Comparison of ENCODE assay signal across 26 mouse cellular contexts in the genomic region with DNA sequence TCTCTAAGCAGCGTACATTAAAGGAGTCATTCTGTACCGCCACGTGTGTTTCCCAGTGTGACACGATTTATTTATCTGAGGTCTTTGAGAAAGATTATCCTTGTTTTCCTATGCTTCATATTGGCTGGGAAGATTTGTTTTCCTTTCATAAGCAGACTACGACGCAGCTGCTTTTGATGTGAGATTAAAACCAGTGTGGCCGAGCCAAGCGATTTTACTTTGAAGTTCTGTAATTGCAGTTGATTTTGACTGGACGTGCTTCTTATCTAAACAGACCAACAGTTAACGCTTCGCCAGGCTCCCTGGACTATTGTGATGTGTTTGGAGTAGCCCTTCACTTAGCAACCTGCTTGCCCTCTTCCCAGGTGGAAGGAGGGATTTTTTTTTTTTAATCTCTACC.
DNase-seq lines count a peak whose midpoint lies in the region; ATAC-seq and TF ChIP-seq lines count a peak whose summit lies in the region.
"Had no signal": no experiment of that assay in that cellular context is flagged by ENCODE, and none has a peak within 500 bp of the region (broad histone marks: within the 10 kb centered on the region; RNA-seq: fewer than 3 reads in every experiment).

No protein-coding gene starts in this region.

- H3K27me3 ChIP-seq in hindbrain, embryonic 10.5 days (ENCODE audit: insufficient read depth, poor library complexity, severe bottlenecking): peaks cover 5% of the 10 kb centered on the region
- no peaks in the 10 kb centered on the region for H3K27me3 ChIP-seq in hindbrain, embryonic 11.5 days (ENCODE audit: control insufficient read depth, insufficient read depth, low read length)
- no peaks in the 10 kb centered on the region for H3K27me3 ChIP-seq in lung, embryonic 14.5 days (ENCODE audit: insufficient read depth, low read length)
- no peaks in the 10 kb centered on the region for H3K27me3 ChIP-seq in lung, postnatal 0 days (replicated peaks; ENCODE audit: insufficient read depth, low read length)
- H3K27me3 ChIP-seq in embryonic facial prominence, embryonic 11.5 days (ENCODE audit: control insufficient read depth, insufficient read depth, low read length): no peaks in the 10 kb centered on the region
- H3K27me3 ChIP-seq: embryonic facial prominence, embryonic 12.5 days; forebrain, embryonic 15.5 days; neural tube, embryonic 12.5 days had no signal

- H3K9ac ChIP-seq in hindbrain, embryonic 11.5 days (ENCODE audit: low read depth, low read length): no peak overlapping the region
- H3K9ac ChIP-seq in lung, embryonic 14.5 days: no peak overlapping the region
- no peak overlapping the region for H3K9ac ChIP-seq in lung, postnatal 0 days (replicated peaks; ENCODE audit: low read depth)
- H3K9ac ChIP-seq in embryonic facial prominence, embryonic 11.5 days (replicated peaks; ENCODE audit: low read length): no peak overlapping the region
- H3K9ac ChIP-seq: embryonic facial prominence, embryonic 12.5 days; forebrain, embryonic 15.5 days; heart, embryonic 13.5 days; limb, embryonic 15.5 days; midbrain, embryonic 12.5 days; neural tube, embryonic 12.5 days had no signal

- H3K4me2 ChIP-seq in hindbrain, embryonic 11.5 days (replicated peaks; ENCODE audit: low read depth, low read length): no peak overlapping the region
- H3K4me2 ChIP-seq in lung, embryonic 14.5 days: no peak overlapping the region
- no peak overlapping the region for H3K4me2 ChIP-seq in lung, postnatal 0 days (replicated peaks; ENCODE audit: low read depth, low read length)
- no peak overlapping the region for H3K4me2 ChIP-seq in embryonic facial prominence, embryonic 11.5 days (ENCODE audit: low read depth, low read length)
- H3K4me2 ChIP-seq: embryonic facial prominence, embryonic 12.5 days; forebrain, embryonic 15.5 days; heart, embryonic 13.5 days; limb, embryonic 15.5 days; midbrain, embryonic 12.5 days; neural tube, embryonic 12.5 days had no signal

- no peak for TF ChIP-seq EP300 in lung, postnatal 0 days (IDR thresholded peaks at IDR 0.05)

- no peak for ATAC-seq in hindbrain, embryonic 11.5 days (ENCODE audit: low FRiP score)
- ATAC-seq in lung, embryonic 14.5 days (ENCODE audit: insufficient read depth): no peak
- no peak for ATAC-seq in lung, postnatal 0 days
- no peak for ATAC-seq in embryonic facial prominence, embryonic 11.5 days (replicated peaks; ENCODE audit: insufficient number of reproducible peaks, low FRiP score, low TSS enrichment, low read depth)
- ATAC-seq: forebrain, embryonic 15.5 days; inflammation-experienced regulatory T-cells, adult 6 months had no signal

- H3K36me3 ChIP-seq in hindbrain, embryonic 10.5 days: no peaks in the 10 kb centered on the region
- H3K36me3 ChIP-seq in hindbrain, embryonic 11.5 days (ENCODE audit: control insufficient read depth, insufficient read depth, low read length): no peaks in the 10 kb centered on the region
- H3K36me3 ChIP-seq in lung, embryonic 14.5 days (ENCODE audit: insufficient read depth): no peaks in the 10 kb centered on the region
- no peaks in the 10 kb centered on the region for H3K36me3 ChIP-seq in lung, postnatal 0 days (ENCODE audit: insufficient read depth, low read length)
- no peaks in the 10 kb centered on the region for H3K36me3 ChIP-seq in embryonic facial prominence, embryonic 11.5 days (replicated peaks; ENCODE audit: control insufficient read depth, insufficient read depth, low read depth, low read length)
- H3K36me3 ChIP-seq: embryonic facial prominence, embryonic 12.5 days; forebrain, embryonic 15.5 days; heart, embryonic 13.5 days; limb, embryonic 15.5 days; midbrain, embryonic 12.5 days; neural tube, embryonic 12.5 days had no signal

- 58% methylated on average over 11 of the region's 11 CpGs for WGBS in hindbrain, embryonic 10.5 days
- 55% methylated on average over 11 of the region's 11 CpGs for WGBS in hindbrain, embryonic 11.5 days
- WGBS in lung, embryonic 14.5 days: 15% methylated on average over 11 of the region's 11 CpGs
- 27% methylated on average over 11 of the region's 11 CpGs for WGBS in lung, postnatal 0 days
- 34% methylated on average over 11 of the region's 11 CpGs for WGBS in embryonic facial prominence, embryonic 11.5 days

- no peak for TF ChIP-seq CTCF in lung, embryonic 14.5 days (IDR thresholded peaks at IDR 0.05; ENCODE audit: low read depth)
- TF ChIP-seq CTCF in lung, postnatal 0 days (IDR thresholded peaks at IDR 0.05): no peak

- peaks cover 64% of the 10 kb centered on the region for H3K4me1 ChIP-seq in hindbrain, embryonic 10.5 days (replicated peaks)
- H3K4me1 ChIP-seq in hindbrain, embryonic 11.5 days (replicated peaks; ENCODE audit: control insufficient read depth, insufficient read depth, low read length): peaks cover 9% of the 10 kb centered on the region
- peaks cover 15% of the 10 kb centered on the region for H3K4me1 ChIP-seq in lung, embryonic 14.5 days (ENCODE audit: insufficient read depth)
- H3K4me1 ChIP-seq in lung, postnatal 0 days (ENCODE audit: insufficient read depth, low read depth, low read length): no peaks in the 10 kb centered on the region; the same call in 1 of the 2 replicates
- H3K4me1 ChIP-seq in embryonic facial prominence, embryonic 11.5 days (ENCODE audit: control insufficient read depth, insufficient read depth, low read length): peaks cover 12% of the 10 kb centered on the region; the same call in 1 of the 2 replicates

- 0 out of 2 replicates have a peak overlapping the region, but pooled peaks have one; percentile 18 for H3K27ac ChIP-seq in hindbrain, embryonic 10.5 days
- H3K27ac ChIP-seq in hindbrain, embryonic 11.5 days (ENCODE audit: low read depth, low read length): no peak overlapping the region
- no peak overlapping the region for H3K27ac ChIP-seq in lung, embryonic 14.5 days (ENCODE audit: low read depth)
- no peak overlapping the region for H3K27ac ChIP-seq in lung, postnatal 0 days (ENCODE audit: low read length)
- H3K27ac ChIP-seq in embryonic facial prominence, embryonic 11.5 days (replicated peaks; ENCODE audit: low read depth, low read length): no peak overlapping the region
- H3K27ac ChIP-seq: embryonic facial prominence, embryonic 12.5 days; heart, embryonic 13.5 days; left cerebral cortex, adult 2 months; limb, embryonic 15.5 days; neural tube, embryonic 12.5 days had no signal

- DNase-seq in cerebellum, adult 11-12 months: peak; percentile 40
- DNase-seq in cerebellum, postnatal 25 days: no peak
- no peak for DNase-seq in hindbrain, embryonic 10.5 days (ENCODE audit: low spot score)
- no peak for DNase-seq in hindbrain, embryonic 11.5 days (ENCODE audit: low spot score)
- peak; percentile 66 for DNase-seq in lung, embryonic 14.5 days
- DNase-seq in lung, postnatal 0 days (ENCODE audit: low spot score): no peak
- peak; percentile 52 for DNase-seq in embryonic facial prominence, embryonic 11.5 days (ENCODE audit: low spot score)
- DNase-seq in heart, postnatal 4 days: no peak
- DNase-seq: adrenal gland, postnatal 14 days; gastrocnemius, postnatal 14 days; heart, adult 11 months; heart, postnatal 14 days; kidney, adult 18-20 months; left cerebral cortex, postnatal 4 days; lung, postnatal 10 days; right cerebral cortex, adult 18-20 months; right cerebral cortex, postnatal 4 days; thymus, postnatal 14 days had no signal

- H3K4me3 ChIP-seq in hindbrain, embryonic 10.5 days: no peak overlapping the region
- no peak overlapping the region for H3K4me3 ChIP-seq in hindbrain, embryonic 11.5 days (ENCODE audit: low read depth, low read length)
- H3K4me3 ChIP-seq in lung, embryonic 14.5 days (ENCODE audit: low read depth, low read length): no peak overlapping the region
- H3K4me3 ChIP-seq in lung, postnatal 0 days (ENCODE audit: low read depth, low read length): no peak overlapping the region
- no peak overlapping the region for H3K4me3 ChIP-seq in embryonic facial prominence, embryonic 11.5 days (ENCODE audit: low read depth, low read length)
- H3K4me3 ChIP-seq: embryonic facial prominence, embryonic 12.5 days; forebrain, embryonic 15.5 days; heart, embryonic 13.5 days; left cerebral cortex, adult 2 months; limb, embryonic 15.5 days; midbrain, embryonic 12.5 days; neural tube, embryonic 12.5 days had no signal

- H3K9me3 ChIP-seq in hindbrain, embryonic 10.5 days: no peaks in the 10 kb centered on the region
- no peaks in the 10 kb centered on the region for H3K9me3 ChIP-seq in hindbrain, embryonic 11.5 days (ENCODE audit: control insufficient read depth, low read length)
- no peaks in the 10 kb centered on the region for H3K9me3 ChIP-seq in lung, embryonic 14.5 days (ENCODE audit: low read depth, low read length)
- H3K9me3 ChIP-seq in lung, postnatal 0 days (ENCODE audit: low read length): no peaks in the 10 kb centered on the region
- H3K9me3 ChIP-seq in embryonic facial prominence, embryonic 11.5 days (replicated peaks; ENCODE audit: control insufficient read depth, low read length): no peaks in the 10 kb centered on the region
- H3K9me3 ChIP-seq: embryonic facial prominence, embryonic 12.5 days; forebrain, embryonic 15.5 days; heart, embryonic 13.5 days; limb, embryonic 15.5 days; midbrain, embryonic 12.5 days; neural tube, embryonic 12.5 days had no signal

Comparison
In these comparisons a context has a peak if more than half of its experiments do, and no peak if none do; other contexts are left out.
1. DNase-seq: peak in cerebellum, adult 11-12 months (single experiment), lung, embryonic 14.5 days (single experiment) and embryonic facial prominence, embryonic 11.5 days (single experiment); none in cerebellum, postnatal 25 days (0 of 2), hindbrain, embryonic 10.5 days (single experiment), hindbrain, embryonic 11.5 days (single experiment), lung, postnatal 0 days (single experiment) and heart, postnatal 4 days (single experiment).